Mouse (Mus musculus) T-cell, adult 2 months (primary cell): ENCODE measurements at regions not wholly inside any gene's neighbourhood (a gene's known extent, or its start where the extent isn't known, plus 50 kb on each side); places are given as distances from the start of the nearest gene placed in this dataset.

ENCODE experiments used
- DNase-seq: peaks from one replicate; pipeline ENCODE4 v3.0.0; 2022; ENCODE audit warnings: low spot score

GRCm38 (mm10) chr17:52448701-52449100 is 153.8 kb upstream of the Kcnh8 start:
- peak; percentile 73 for DNase-seq

GRCm38 (mm10) chr17:52459303-52459996 is 143.1 kb upstream of the Kcnh8 start:
- DNase-seq = no peak

- DNase-seq = no peak
Measured at GRCm38 (mm10) chr17:52459997-52460387, 142.5 kb upstream of the Kcnh8 start.

GRCm38 (mm10) chr17:52461264-52461663 is 141.2 kb upstream of the Kcnh8 start:
- DNase-seq = peak; percentile 12

- peak; percentile 85 for DNase-seq
Measured at GRCm38 (mm10) chr17:52461709-52462141, 140.8 kb upstream of the Kcnh8 start.

- no peak for DNase-seq
Measured at GRCm38 (mm10) chr17:52462361-52462760, 140.1 kb upstream of the Kcnh8 start.

DNA sequence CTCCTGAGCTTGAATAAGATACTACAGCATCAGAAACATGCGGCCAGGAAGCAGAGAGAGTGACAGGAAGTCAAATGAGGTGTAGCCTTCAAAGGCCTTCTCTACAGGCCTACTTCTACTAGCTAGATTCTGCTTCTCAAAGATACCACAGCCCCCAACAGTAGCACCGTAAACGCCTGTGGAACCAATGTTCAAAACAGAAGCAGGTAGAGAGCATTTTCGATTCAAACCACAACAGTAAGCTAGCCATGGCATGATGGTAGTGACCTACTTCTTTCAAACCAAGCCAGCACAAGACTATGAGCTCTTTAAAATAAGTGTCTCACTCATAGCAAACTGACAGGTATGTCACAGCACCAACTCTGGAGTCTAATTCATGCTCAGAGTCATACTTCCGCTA is 134.0 kb upstream of the Kcnh8 start:
- peak; percentile 85 for DNase-seq

DNA sequence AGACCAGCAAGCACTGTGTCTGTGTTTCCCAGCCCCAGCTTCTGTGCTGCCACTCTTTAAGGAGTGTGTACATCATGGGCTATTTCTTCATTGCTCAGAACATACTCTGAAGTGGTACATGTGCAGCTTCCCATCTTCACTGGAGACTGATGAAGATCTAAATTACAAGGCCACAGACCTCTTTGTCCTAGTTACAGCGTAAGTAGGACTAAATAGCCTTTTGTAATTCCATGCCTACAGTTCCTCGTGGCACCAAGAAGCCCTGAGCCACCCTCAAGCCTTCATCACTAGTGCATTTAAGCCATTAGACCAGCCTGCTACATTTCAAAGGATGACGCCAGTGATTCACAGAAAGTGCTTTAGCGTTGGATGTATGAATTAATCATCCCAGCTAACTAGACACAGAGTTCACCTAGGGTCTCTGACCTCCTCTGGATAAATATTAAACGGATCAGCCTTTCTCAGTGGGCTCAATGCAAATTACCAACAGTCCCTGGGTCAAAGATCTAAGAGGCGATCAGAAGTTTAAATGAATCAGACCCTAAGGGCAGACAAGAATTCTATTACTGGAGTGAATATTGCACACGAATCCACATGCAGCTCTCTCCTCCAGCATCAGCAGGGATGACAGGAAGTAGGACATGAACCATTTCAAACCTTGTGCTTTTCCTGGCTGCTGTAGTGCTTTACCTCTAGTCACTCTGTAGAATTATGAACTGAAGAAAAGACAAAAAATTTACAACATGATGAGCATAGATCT is 123.0 kb upstream of the Kcnh8 start:
- DNase-seq = no peak

GRCm38 (mm10) chr17:52480087-52480638 is 122.3 kb upstream of the Kcnh8 start:
- DNase-seq = no peak

DNA sequence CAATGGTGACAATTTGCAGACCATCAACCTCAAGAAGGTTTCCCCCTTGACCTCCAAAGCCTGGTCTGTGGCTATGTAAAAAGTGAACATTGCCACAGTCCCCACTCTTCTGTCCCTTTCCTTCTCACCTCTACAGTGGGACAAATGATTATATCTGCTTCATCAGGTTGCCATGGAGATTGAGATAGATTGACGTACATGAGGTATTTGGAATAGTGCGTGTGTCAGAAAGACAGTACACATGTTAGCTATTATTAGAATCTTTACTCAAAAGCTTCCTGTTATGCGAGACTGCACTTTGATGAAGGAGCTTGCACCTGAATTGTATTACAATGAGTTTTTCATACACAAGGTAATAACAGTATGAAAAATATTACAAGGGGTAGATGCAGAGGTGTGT is 95.7 kb upstream of the Kcnh8 start:
- DNase-seq = peak; percentile 48

DNA sequence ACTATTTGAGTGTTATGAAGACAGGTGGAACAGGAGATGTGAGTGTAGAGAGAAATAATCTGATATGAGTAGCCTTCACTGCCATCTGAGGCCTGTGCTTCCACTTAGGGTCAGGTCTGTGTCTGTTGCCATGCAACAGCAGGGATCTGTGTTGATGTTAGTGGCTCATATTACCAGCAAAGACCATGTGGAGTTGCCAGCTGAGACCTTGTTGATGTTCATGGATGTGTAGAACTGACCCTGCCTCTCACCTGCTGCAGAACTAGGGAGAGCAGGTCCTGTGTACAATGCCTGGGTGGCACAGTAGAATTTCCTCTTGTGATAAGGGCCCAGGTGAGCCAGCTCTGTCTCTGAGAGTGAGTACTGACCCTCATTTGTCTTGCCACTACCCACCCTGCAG is 72.2 kb upstream of the Kcnh8 start:
- DNase-seq = no peak
